Mouse (Mus musculus) megakaryocyte, embryonic 14.5 days (primary cell): Measurements from ENCODE around the gene Nkx1-2.

ENCODE experiments used
- FLI1 ChIP-seq: IDR thresholded peaks from 2 replicates; pipeline ENCODE4 v1.6.1; 2012; ENCODE audit warnings: low read length, inconsistent platforms, mixed read lengths
- GATA1 ChIP-seq: IDR thresholded peaks from 3 replicates; pipeline ENCODE4 v1.6.1; 2012; ENCODE audit warnings: mixed read lengths, low read length, inconsistent platforms, borderline replicate concordance

- TF ChIP-seq GATA1 (no peak), FLI1 (no peak)
These were observed 12.1 kb upstream of the Nkx1-2 start for GRCm38 (mm10) chr7:132611530-132611929.
